Mouse (Mus musculus): ENCODE results near the gene Agps. TPM values are rescaled to one million over a fixed set of nuclear protein-coding genes. Genes with fewer than 3 reads are reported as not detected.
A peak's percentile ranks its signal among the peaks of the same experiment; 100 is the strongest.

The Agps gene
- polyA plus RNA-seq, 1 experiment from 2014 or later, result 66.2 TPM

GRCm38 (mm10) chr2:75847708-75848107 is 15.7 kb downstream of the Agps start:
- no peak overlapping the region for H3K4me2 ChIP-seq (ENCODE audit: low read depth)
- no peak overlapping the region for H3K9ac ChIP-seq (ENCODE audit: low read length)
- DNase-seq (ENCODE audit: low spot score) (no peak), ATAC-seq (ENCODE audit: insufficient read depth, low FRiP score, low TSS enrichment) (no peak)
- H3K4me3 ChIP-seq (ENCODE audit: low read depth, low read length), result no peak overlapping the region
- H3K4me1 ChIP-seq (ENCODE audit: control insufficient read depth, insufficient read depth, low read length), result no peaks in the 10 kb centered on the region; the same call in 1 of the 2 replicates
- H3K27me3 ChIP-seq (ENCODE audit: control insufficient read depth, insufficient read depth, low read length), result no peaks in the 10 kb centered on the region
- WGBS, result 91% methylated on average over 1 of the region's 1 CpGs
- no peaks in the 10 kb centered on the region for H3K9me3 ChIP-seq (ENCODE audit: control insufficient read depth, low read length)
- no peak overlapping the region for H3K27ac ChIP-seq (ENCODE audit: low read depth, low read length)
- H3K36me3 ChIP-seq (ENCODE audit: control insufficient read depth, insufficient read depth, low read length), result no peaks in the 10 kb centered on the region

- Histone ChIP-seq H3K4me3 (ENCODE audit: low read depth, low read length) (no peak overlapping the region), H3K27me3 (ENCODE audit: control insufficient read depth, insufficient read depth, low read length) (no peaks in the 10 kb centered on the region), H3K9ac (ENCODE audit: low read length) (no peak overlapping the region), H3K4me2 (ENCODE audit: low read depth) (no peak overlapping the region), H3K4me1 (ENCODE audit: control insufficient read depth, insufficient read depth, low read length) (no peaks in the 10 kb centered on the region), H3K27ac (ENCODE audit: low read depth, low read length) (no peak overlapping the region), H3K36me3 (ENCODE audit: control insufficient read depth, insufficient read depth, low read length) (no peaks in the 10 kb centered on the region), H3K9me3 (ENCODE audit: control insufficient read depth, low read length) (no peaks in the 10 kb centered on the region)
- ATAC-seq (ENCODE audit: insufficient read depth, low FRiP score, low TSS enrichment) (no peak), DNase-seq (ENCODE audit: low spot score) (no peak)
- 98% methylated on average over 2 of the region's 2 CpGs for WGBS
Measured at GRCm38 (mm10) chr2:75852483-75852882, 20.5 kb downstream of the Agps start.

- 72% methylated on average over 3 of the region's 3 CpGs for WGBS
- Histone ChIP-seq H3K36me3 (ENCODE audit: control insufficient read depth, insufficient read depth, low read length) (no peaks in the 10 kb centered on the region), H3K9me3 (ENCODE audit: control insufficient read depth, low read length) (no peaks in the 10 kb centered on the region), H3K4me2 (ENCODE audit: low read depth) (no peak overlapping the region), H3K27me3 (ENCODE audit: control insufficient read depth, insufficient read depth, low read length) (no peaks in the 10 kb centered on the region), H3K4me1 (ENCODE audit: control insufficient read depth, insufficient read depth, low read length) (no peaks in the 10 kb centered on the region), H3K4me3 (ENCODE audit: low read depth, low read length) (no peak overlapping the region), H3K27ac (ENCODE audit: low read depth, low read length) (no peak overlapping the region), H3K9ac (ENCODE audit: low read length) (no peak overlapping the region)
- no peak for ATAC-seq (ENCODE audit: insufficient read depth, low FRiP score, low TSS enrichment)
- DNase-seq (ENCODE audit: low spot score), result no peak
Measured at GRCm38 (mm10) chr2:75854136-75854535, 22.2 kb downstream of the Agps start.

GRCm38 (mm10) chr2:75861115-75861514 is 29.1 kb downstream of the Agps start:
- H3K27me3 ChIP-seq (ENCODE audit: control insufficient read depth, insufficient read depth, low read length), result no peaks in the 10 kb centered on the region
- H3K27ac ChIP-seq (ENCODE audit: low read depth, low read length), result no peak overlapping the region
- no peak overlapping the region for H3K4me3 ChIP-seq (ENCODE audit: low read depth, low read length)
- H3K9ac ChIP-seq (ENCODE audit: low read length), result no peak overlapping the region
- 94% methylated on average over 3 of the region's 3 CpGs for WGBS
- DNase-seq (ENCODE audit: low spot score) (no peak), ATAC-seq (ENCODE audit: insufficient read depth, low FRiP score, low TSS enrichment) (no peak)
- no peak overlapping the region for H3K4me2 ChIP-seq (ENCODE audit: low read depth)
- H3K9me3 ChIP-seq (ENCODE audit: control insufficient read depth, low read length), result no peaks in the 10 kb centered on the region
- no peaks in the 10 kb centered on the region; the same call in 1 of the 2 replicates for H3K36me3 ChIP-seq (ENCODE audit: control insufficient read depth, insufficient read depth, low read length)
- H3K4me1 ChIP-seq (ENCODE audit: control insufficient read depth, insufficient read depth, low read length), result no peaks in the 10 kb centered on the region

- no peak for ATAC-seq (ENCODE audit: insufficient read depth, low FRiP score, low TSS enrichment)
- Histone ChIP-seq H3K4me1 (ENCODE audit: control insufficient read depth, insufficient read depth, low read length) (no peaks in the 10 kb centered on the region), H3K4me2 (ENCODE audit: low read depth) (no peak overlapping the region), H3K4me3 (ENCODE audit: low read depth, low read length) (no peak overlapping the region), H3K36me3 (ENCODE audit: control insufficient read depth, insufficient read depth, low read length) (no peaks in the 10 kb centered on the region; the same call in 1 of the 2 replicates), H3K9ac (ENCODE audit: low read length) (no peak overlapping the region), H3K9me3 (ENCODE audit: control insufficient read depth, low read length) (no peaks in the 10 kb centered on the region), H3K27ac (ENCODE audit: low read depth, low read length) (no peak overlapping the region), H3K27me3 (ENCODE audit: control insufficient read depth, insufficient read depth, low read length) (no peaks in the 10 kb centered on the region)
- 92% methylated on average over 2 of the region's 2 CpGs for WGBS
- no peak for DNase-seq (ENCODE audit: low spot score)
Measured at GRCm38 (mm10) chr2:75869604-75870003, 37.6 kb downstream of the Agps start.

GRCm38 (mm10) chr2:75874008-75874559 is 42.1 kb downstream of the Agps start:
- H3K9me3 ChIP-seq (ENCODE audit: control insufficient read depth, low read length), result no peaks in the 10 kb centered on the region
- 52% methylated on average over 3 of the region's 3 CpGs for WGBS
- H3K36me3 ChIP-seq (ENCODE audit: control insufficient read depth, insufficient read depth, low read length), result no peaks in the 10 kb centered on the region
- no peak overlapping the region for H3K4me2 ChIP-seq (ENCODE audit: low read depth)
- ATAC-seq (ENCODE audit: insufficient read depth, low FRiP score, low TSS enrichment), result no peak
- H3K9ac ChIP-seq (ENCODE audit: low read length), result no peak overlapping the region
- no peak for DNase-seq (ENCODE audit: low spot score)
- no peaks in the 10 kb centered on the region for H3K4me1 ChIP-seq (ENCODE audit: control insufficient read depth, insufficient read depth, low read length)
- no peak overlapping the region for H3K4me3 ChIP-seq (ENCODE audit: low read depth, low read length)
- H3K27me3 ChIP-seq (ENCODE audit: control insufficient read depth, insufficient read depth, low read length), result no peaks in the 10 kb centered on the region
- H3K27ac ChIP-seq (ENCODE audit: low read depth, low read length), result no peak overlapping the region

GRCm38 (mm10) chr2:75879791-75880190 is 47.8 kb downstream of the Agps start:
- no peaks in the 10 kb centered on the region for H3K4me1 ChIP-seq (ENCODE audit: control insufficient read depth, insufficient read depth, low read length)
- 63% methylated on average over 3 of the region's 3 CpGs for WGBS

GRCm38 (mm10) chr2:75883543-75883942 is 51.6 kb downstream of the Agps start:
- DNase-seq (ENCODE audit: low spot score) (peak; percentile 62), ATAC-seq (ENCODE audit: insufficient read depth, low FRiP score, low TSS enrichment) (no peak)
- 77% methylated on average over 1 of the region's 1 CpGs for WGBS
- Histone ChIP-seq H3K9ac (ENCODE audit: low read length) (no peak overlapping the region), H3K9me3 (ENCODE audit: control insufficient read depth, low read length) (no peaks in the 10 kb centered on the region), H3K36me3 (ENCODE audit: control insufficient read depth, insufficient read depth, low read length) (peaks cover 3% of the 10 kb centered on the region), H3K4me3 (ENCODE audit: low read depth, low read length) (no peak overlapping the region), H3K27ac (ENCODE audit: low read depth, low read length) (no peak overlapping the region), H3K27me3 (ENCODE audit: control insufficient read depth, insufficient read depth, low read length) (no peaks in the 10 kb centered on the region), H3K4me2 (ENCODE audit: low read depth) (no peak overlapping the region), H3K4me1 (ENCODE audit: control insufficient read depth, insufficient read depth, low read length) (no peaks in the 10 kb centered on the region)

More at GRCm38 (mm10) chr2:75879791-75880190, 47.8 kb downstream of the Agps start:
- H3K9ac ChIP-seq (ENCODE audit: low read length), result no peak overlapping the region
- H3K4me3 ChIP-seq (ENCODE audit: low read depth, low read length), result no peak overlapping the region
- H3K27ac ChIP-seq (ENCODE audit: low read depth, low read length), result no peak overlapping the region
- no peak for ATAC-seq (ENCODE audit: insufficient read depth, low FRiP score, low TSS enrichment)
- H3K9me3 ChIP-seq (ENCODE audit: control insufficient read depth, low read length), result no peaks in the 10 kb centered on the region
- H3K36me3 ChIP-seq (ENCODE audit: control insufficient read depth, insufficient read depth, low read length), result no peaks in the 10 kb centered on the region
- DNase-seq (ENCODE audit: low spot score), result no peak
- H3K4me2 ChIP-seq (ENCODE audit: low read depth), result no peak overlapping the region
- H3K27me3 ChIP-seq (ENCODE audit: control insufficient read depth, insufficient read depth, low read length), result no peaks in the 10 kb centered on the region

GRCm38 (mm10) chr2:75891981-75892380 is 60.0 kb downstream of the Agps start:
- no peak overlapping the region for H3K4me2 ChIP-seq (ENCODE audit: low read depth)
- WGBS, result 65% methylated on average over 4 of the region's 4 CpGs
- peaks cover 3% of the 10 kb centered on the region for H3K36me3 ChIP-seq (ENCODE audit: control insufficient read depth, insufficient read depth, low read length)
- no peak overlapping the region for H3K4me3 ChIP-seq (ENCODE audit: low read depth, low read length)
- no peaks in the 10 kb centered on the region for H3K4me1 ChIP-seq (ENCODE audit: control insufficient read depth, insufficient read depth, low read length)
- no peak overlapping the region for H3K9ac ChIP-seq (ENCODE audit: low read length)
- no peaks in the 10 kb centered on the region for H3K27me3 ChIP-seq (ENCODE audit: control insufficient read depth, insufficient read depth, low read length)
- H3K27ac ChIP-seq (ENCODE audit: low read depth, low read length), result no peak overlapping the region
- H3K9me3 ChIP-seq (ENCODE audit: control insufficient read depth, low read length), result no peaks in the 10 kb centered on the region
- ATAC-seq (ENCODE audit: insufficient read depth, low FRiP score, low TSS enrichment), result no peak
- no peak for DNase-seq (ENCODE audit: low spot score)
